Mouse (Mus musculus) frontal cortex, postnatal 10 days (tissue): ENCODE results near the gene Tmem176b.
A peak's percentile ranks its signal among the peaks of the same experiment; 100 is the strongest.
"Not testable (repeated sequence)": the region's sequence is repeated elsewhere in the genome, so short reads cannot be mapped to it uniquely, and the experiment has no call there.

Source experiments
- DNase-seq, 2 experiments: peaks; one replicate each; pipeline ENCODE4 v3.0.0; 2022; ENCODE audit warnings: low spot score in 2 of 2, mixed read lengths in 1 of 2

Tmem176b gene

GRCm38 (mm10) chr6:48840973-48841625, at the start of gene Tmem176b:
Gene Tmem176b (minus strand): TSS chr6:48841496.
- peak; percentile 84 for DNase-seq

GRCm38 (mm10) chr6:48876510-48877135, 35.3 kb upstream of the Tmem176b start:
- no peak for DNase-seq

GRCm38 (mm10) chr6:48875515-48875914, 34.2 kb upstream of the Tmem176b start:
- DNase-seq: no peak

GRCm38 (mm10) chr6:48874576-48874975, 33.3 kb upstream of the Tmem176b start:
- no peak for DNase-seq

- DNase-seq: no peak
These were observed 31.3 kb upstream of the Tmem176b start, which contains the start of gene Aoc1 for GRCm38 (mm10) chr6:48872596-48872995. Gene Aoc1 (plus strand): TSS chr6:48872896.

- DNase-seq: no peak
These were observed 28.5 kb upstream of the Tmem176b start for GRCm38 (mm10) chr6:48869774-48870173.

- DNase-seq: no peak
These were observed 25.9 kb upstream of the Tmem176b start for GRCm38 (mm10) chr6:48867158-48867557.

GRCm38 (mm10) chr6:48866355-48866950, 25.2 kb upstream of the Tmem176b start:
- DNase-seq: not testable (repeated sequence)

- no peak for DNase-seq
These were observed 24.0 kb upstream of the Tmem176b start for GRCm38 (mm10) chr6:48865152-48865745.

GRCm38 (mm10) chr6:48864723-48865122, 23.4 kb upstream of the Tmem176b start:
- no peak for DNase-seq

- no peak for DNase-seq
These were observed 22.9 kb upstream of the Tmem176b start for GRCm38 (mm10) chr6:48864181-48864580.

GRCm38 (mm10) chr6:48863488-48863887, 22.2 kb upstream of the Tmem176b start:
- DNase-seq: no peak

GRCm38 (mm10) chr6:48862816-48863215, 21.5 kb upstream of the Tmem176b start:
- no peak for DNase-seq

- DNase-seq: no peak
These were observed 20.5 kb upstream of the Tmem176b start for GRCm38 (mm10) chr6:48861616-48862280.

GRCm38 (mm10) chr6:48860851-48861250, 19.6 kb upstream of the Tmem176b start:
- no peak for DNase-seq

- DNase-seq: peak in 1 of 2 experiments; percentile 44
These were observed 19.0 kb upstream of the Tmem176b start for GRCm38 (mm10) chr6:48860130-48860815.

GRCm38 (mm10) chr6:48857613-48858302, 16.5 kb upstream of the Tmem176b start:
- DNase-seq: no peak

GRCm38 (mm10) chr6:48854155-48854554, 12.9 kb upstream of the Tmem176b start:
- DNase-seq: no peak

- no peak for DNase-seq
These were observed 10.7 kb upstream of the Tmem176b start for GRCm38 (mm10) chr6:48851820-48852491.

GRCm38 (mm10) chr6:48845086-48845485, 3.8 kb upstream of the Tmem176b start:
- no peak for DNase-seq
